Mouse (Mus musculus): ENCODE measurements around the gene Sept1.
A peak's percentile ranks its signal among the peaks of the same experiment; 100 is the strongest.

Sept1 gene

DNA sequence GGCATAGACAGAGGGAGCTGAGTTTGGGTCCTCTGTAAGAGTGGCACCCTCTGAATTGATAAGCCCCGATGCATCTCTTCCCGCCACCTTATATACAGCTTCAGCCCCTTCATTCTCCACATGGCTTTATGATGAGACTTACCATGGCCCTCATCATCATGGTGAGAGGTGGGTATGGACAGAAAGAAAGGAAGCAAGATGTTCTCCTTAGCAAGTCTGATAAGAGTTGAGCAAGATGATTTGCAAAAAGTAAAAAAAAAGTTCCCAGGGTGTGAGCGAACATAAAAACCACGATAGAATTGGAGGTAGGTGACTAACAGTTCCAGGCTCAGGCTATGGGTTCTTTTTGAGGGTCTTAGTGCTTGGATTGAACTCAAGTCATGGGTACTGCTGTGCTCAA lies 14.3 kb downstream of the Sept1 start:
- DNase-seq (ENCODE audit: low read depth, low spot score), result no peak

- DNase-seq (ENCODE audit: low read depth, low spot score), result no peak
Observed at GRCm38 (mm10) chr7:127217901-127218642, 14.9 kb downstream of the Sept1 start.

GRCm38 (mm10) chr7:127217475-127217874 lies 15.5 kb downstream of the Sept1 start:
- DNase-seq (ENCODE audit: low read depth, low spot score), result no peak

DNA sequence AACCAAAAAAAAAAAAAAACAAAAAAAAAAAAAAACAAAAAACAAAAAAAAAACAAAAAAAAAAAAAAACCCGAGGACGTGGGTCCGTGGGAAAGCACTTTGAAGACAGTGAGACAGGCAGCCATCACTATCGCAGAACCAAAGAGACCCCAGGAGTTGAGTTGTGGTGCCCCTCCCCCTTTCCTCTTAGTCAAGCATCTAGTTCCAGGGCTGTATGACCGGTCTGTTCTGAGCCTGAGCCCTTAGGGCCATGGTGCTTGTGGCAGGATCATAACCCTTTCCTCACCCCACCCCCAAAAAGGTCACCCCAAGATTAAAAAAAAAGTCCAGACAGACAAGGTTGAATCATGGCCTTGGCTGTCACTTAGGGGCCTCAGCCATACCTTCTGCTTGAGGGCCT lies 16.6 kb downstream of the Sept1 start:
- no peak for DNase-seq (ENCODE audit: low read depth, low spot score)

DNA sequence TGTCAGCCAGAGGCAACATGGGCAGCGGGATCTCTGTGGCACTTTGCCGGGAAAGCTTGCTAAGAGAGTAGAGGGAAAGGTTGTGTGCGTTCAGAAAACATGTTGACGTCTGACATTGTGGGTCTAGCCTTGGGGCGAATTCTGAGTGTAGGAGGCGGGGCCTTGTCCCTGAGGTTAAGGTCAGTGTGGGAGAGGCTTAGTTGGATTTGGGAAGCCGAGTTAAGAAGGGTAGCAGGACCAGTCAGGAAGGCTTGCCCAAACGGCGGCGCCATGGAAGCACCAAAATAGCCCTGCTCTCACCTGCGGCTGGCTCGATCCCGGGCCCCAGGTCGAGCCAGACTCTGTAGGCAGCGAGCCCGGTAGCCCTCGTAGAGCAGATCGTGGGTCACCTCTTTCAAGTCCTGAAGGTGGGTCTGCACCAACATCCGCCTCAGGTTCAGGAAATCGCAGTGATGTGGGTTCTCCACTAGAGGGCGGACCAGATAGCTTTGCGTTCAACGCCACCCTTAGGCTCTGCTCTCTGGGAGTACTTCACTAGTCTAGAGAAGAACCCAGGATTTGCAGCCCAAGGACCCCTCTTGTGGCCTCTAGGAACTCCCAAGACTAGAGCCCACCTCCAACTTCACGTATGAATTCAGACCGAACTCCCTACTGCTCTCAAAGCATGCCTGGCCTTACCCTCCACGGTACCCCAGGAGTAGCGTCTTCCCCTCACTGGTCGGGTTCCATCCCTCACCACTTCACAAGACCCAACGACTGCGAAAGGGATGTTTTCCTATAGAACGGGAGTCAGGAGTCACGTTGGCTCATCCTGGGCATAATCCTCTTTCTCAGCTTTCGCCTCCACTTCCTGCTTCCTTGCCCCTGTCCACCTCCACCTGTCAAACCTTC lies 17.7 kb downstream of the Sept1 start:
- no peak for DNase-seq (ENCODE audit: low read depth, low spot score)

GRCm38 (mm10) chr7:127214521-127214920 lies 18.4 kb downstream of the Sept1 start:
- no peak for DNase-seq (ENCODE audit: low read depth, low spot score)

DNA sequence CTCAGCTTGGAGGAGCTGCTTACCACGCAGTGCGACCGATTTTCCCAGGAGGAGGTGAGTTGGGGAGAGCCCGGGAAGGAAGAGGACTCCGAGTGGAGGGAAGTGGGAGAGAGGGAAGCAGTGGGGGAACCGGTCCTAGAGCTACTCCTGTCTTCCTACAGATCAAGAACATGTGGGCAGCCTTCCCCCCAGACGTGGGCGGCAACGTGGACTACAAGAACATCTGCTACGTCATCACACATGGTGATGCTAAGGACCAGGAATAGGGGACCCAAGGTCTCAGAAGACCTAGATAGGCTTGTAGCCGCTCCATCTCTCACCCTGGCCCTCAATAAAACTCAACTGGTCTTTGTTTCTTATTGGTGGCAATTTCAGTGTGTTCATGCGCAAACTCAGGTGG lies 19.0 kb downstream of the Sept1 start:
- DNase-seq (ENCODE audit: low read depth, low spot score), result no peak

GRCm38 (mm10) chr7:127213485-127213884 lies 19.4 kb downstream of the Sept1 start:
- DNase-seq (ENCODE audit: low read depth, low spot score), result no peak

GRCm38 (mm10) chr7:127212432-127213250 lies 20.3 kb downstream of the Sept1 start:
- no peak for DNase-seq (ENCODE audit: low read depth, low spot score)

DNA sequence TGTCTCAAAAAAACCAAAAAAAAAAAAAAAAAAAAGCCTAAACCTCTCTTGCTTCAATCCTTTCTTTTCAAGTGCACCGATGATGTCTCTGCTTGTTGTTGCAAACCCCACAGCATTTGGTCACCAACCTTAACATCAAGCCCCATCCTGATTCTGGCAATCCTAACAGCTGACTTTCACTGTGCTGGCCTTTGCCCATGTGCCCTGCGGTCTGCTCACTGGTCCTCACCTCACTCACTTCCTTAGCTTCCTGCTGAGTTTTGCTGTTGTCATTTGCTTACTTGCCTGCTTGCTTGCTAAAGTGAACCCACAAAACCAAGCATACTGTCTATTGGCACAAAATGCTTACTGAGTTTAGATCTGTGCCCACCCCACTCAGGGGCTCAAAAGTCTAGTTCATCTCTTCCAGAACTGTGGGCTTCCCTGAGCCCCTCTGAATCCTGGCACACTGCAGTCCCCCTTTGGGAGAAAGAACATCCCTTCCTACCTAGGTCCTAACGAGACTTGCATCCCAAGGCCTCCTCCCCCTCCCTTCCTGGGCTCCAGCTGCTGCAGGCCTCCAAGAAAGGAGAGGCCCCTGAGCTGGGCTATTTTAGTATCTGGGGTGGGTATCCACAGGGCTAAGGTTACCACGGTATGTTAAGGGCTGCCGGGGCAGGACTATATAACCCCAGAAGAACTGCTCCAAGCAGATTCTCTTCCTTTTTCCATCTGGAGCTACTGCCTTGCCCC lies 21.8 kb downstream of the Sept1 start:
- no peak for DNase-seq (ENCODE audit: low read depth, low spot score)

DNA sequence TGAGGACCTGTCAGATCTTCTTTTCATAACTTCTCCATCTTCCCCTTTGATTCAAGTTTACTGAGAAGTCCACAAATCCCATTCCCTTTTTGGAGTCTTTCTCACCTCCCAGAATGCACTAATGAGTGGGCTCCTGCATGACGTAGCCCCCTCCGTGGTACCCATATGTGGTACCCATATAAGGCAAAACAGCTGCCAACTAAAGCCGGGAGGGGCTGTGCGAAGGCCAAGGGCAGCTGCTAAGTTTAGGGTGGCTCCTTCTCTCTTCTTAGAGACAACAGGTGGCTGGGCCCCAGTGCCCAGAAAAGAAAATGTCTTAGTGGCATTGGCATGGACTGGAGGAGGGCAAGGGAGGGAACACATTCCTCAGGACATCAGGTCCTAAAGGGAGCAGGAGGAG lies 22.7 kb downstream of the Sept1 start:
- no peak for DNase-seq (ENCODE audit: low read depth, low spot score)

GRCm38 (mm10) chr7:127209851-127210250 lies 23.1 kb downstream of the Sept1 start:
- DNase-seq (ENCODE audit: low read depth, low spot score), result no peak

GRCm38 (mm10) chr7:127208553-127209438 lies 24.1 kb downstream of the Sept1 start, which contains the start of gene Mylpf:
Gene Mylpf (plus strand): TSS chr7:127208890.
- DNase-seq (ENCODE audit: low read depth, low spot score), result peak; percentile 100

GRCm38 (mm10) chr7:127208295-127208552 lies 24.7 kb downstream of the Sept1 start, which contains the start of gene Tbc1d10b:
Gene Tbc1d10b (minus strand): TSS chr7:127208468.
- DNase-seq (ENCODE audit: low read depth, low spot score), result no peak

- DNase-seq (ENCODE audit: low read depth, low spot score), result no peak
Observed at GRCm38 (mm10) chr7:127207374-127208294, 25.3 kb downstream of the Sept1 start.

DNA sequence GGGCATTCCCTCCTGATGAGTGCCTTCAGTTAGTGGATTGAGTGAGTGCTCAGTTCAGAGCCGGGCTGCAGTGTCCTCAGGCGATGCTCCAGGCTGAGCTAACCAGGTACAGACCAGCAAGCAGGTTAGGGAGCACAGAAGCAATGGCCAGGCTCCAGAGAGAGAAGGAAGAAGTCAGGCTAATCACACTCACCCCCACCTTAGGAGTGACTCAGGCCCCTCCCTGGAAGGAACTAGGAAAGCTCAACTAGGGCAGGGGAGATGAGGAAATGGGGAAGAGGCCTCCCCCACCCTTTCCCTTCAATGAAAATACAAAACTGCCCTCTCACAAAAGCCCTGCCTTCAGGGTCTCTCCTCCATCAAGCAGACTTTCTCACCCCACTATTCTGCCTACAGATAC lies 26.3 kb downstream of the Sept1 start:
- no peak for DNase-seq (ENCODE audit: low read depth, low spot score)

GRCm38 (mm10) chr7:127196484-127196883 lies 36.4 kb downstream of the Sept1 start:
- DNase-seq (ENCODE audit: low read depth, low spot score), result no peak

GRCm38 (mm10) chr7:127195544-127196295 lies 37.2 kb downstream of the Sept1 start, which contains the start of gene Cd2bp2:
Gene Cd2bp2 (minus strand): TSS chr7:127196050.
- DNase-seq (ENCODE audit: low read depth, low spot score), result peak; percentile 98

All from telencephalon, adult 2 months (tissue).